ENCODE assay signal across 14 mouse cellular contexts in the genomic region with DNA sequence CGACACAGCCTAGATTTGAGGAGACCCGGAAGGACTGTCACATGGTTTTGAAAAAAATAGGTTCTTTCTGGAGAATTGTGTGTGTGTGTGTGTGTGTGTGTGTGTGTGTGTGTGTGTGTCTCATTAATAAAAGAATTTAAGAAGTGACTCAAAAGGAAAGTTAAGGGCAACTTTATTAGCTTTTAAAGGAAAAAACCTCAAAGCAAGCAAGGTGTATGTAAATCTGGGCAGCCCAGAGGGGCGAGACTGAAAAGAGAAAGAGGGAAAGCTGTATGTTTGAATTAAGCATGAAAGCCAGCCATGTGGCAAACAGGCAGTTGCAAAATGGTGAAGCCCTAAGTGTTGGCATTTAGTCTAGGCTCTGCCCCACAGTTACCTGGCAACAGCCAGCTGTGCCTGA.
"Had no signal": no experiment of that assay in that cellular context is flagged by ENCODE, and none has a peak within 500 bp of the region (broad histone marks: within the 10 kb centered on the region; RNA-seq: fewer than 3 reads in every experiment).

No protein-coding gene starts in this region.

- H3K4me1 ChIP-seq: stomach, embryonic 15.5 days had no signal

- H3K27me3 ChIP-seq: stomach, embryonic 15.5 days had no signal

- DNase-seq: retina, postnatal 1 day; right cerebral cortex, adult 18-20 months; right cerebral cortex, postnatal 14 days; right cerebral cortex, postnatal 25 days; right cerebral cortex, postnatal 4 days; spleen, adult 18-20 months; thymus, adult 18-20 months; thymus, adult 2 months; thymus, postnatal 14 days; thymus, postnatal 25 days; thymus, postnatal 4 days had no signal

- H3K9me3 ChIP-seq: neural tube, embryonic 15.5 days; stomach, embryonic 15.5 days had no signal

- H3K9ac ChIP-seq: neural tube, embryonic 15.5 days; stomach, embryonic 15.5 days had no signal

- H3K27ac ChIP-seq: neural tube, embryonic 15.5 days; stomach, embryonic 15.5 days; stomach, postnatal 0 days had no signal

- H3K4me2 ChIP-seq: neural tube, embryonic 15.5 days; stomach, embryonic 15.5 days had no signal

- H3K4me3 ChIP-seq: neural tube, embryonic 15.5 days; stomach, embryonic 15.5 days had no signal

- H3K36me3 ChIP-seq: neural tube, embryonic 15.5 days; stomach, embryonic 15.5 days had no signal
